Mouse (Mus musculus): Measurements from ENCODE around the gene B3galt1. TPM values are rescaled to one million over a fixed set of nuclear protein-coding genes. Genes with fewer than 3 reads are reported as not detected.

Gene B3galt1
- polyA plus RNA-seq, 1 experiment from 2014 or later: 51.2 TPM

- WGBS: 47% methylated on average over 6 of the region's 6 CpGs
- no peaks in the 10 kb centered on the region for H3K4me1 ChIP-seq (ENCODE audit: control insufficient read depth, insufficient read depth, low read length)
- H3K27ac ChIP-seq (ENCODE audit: low read length): no peak overlapping the region
- ATAC-seq: no peak
- H3K9ac ChIP-seq (ENCODE audit: low read depth, low read length): no peak overlapping the region
- no peak overlapping the region for H3K4me2 ChIP-seq (ENCODE audit: low read length)
- H3K36me3 ChIP-seq (ENCODE audit: control insufficient read depth, insufficient read depth, low read length): no peaks in the 10 kb centered on the region
- no peaks in the 10 kb centered on the region for H3K9me3 ChIP-seq (replicated peaks; ENCODE audit: control insufficient read depth, low read length, poor library complexity, severe bottlenecking)
- no peaks in the 10 kb centered on the region for H3K27me3 ChIP-seq (ENCODE audit: control insufficient read depth, insufficient read depth, low read depth, low read length)
- no peak overlapping the region for H3K4me3 ChIP-seq (ENCODE audit: low read depth, low read length)
These were observed 412.1 kb downstream of the B3galt1 start for GRCm38 (mm10) chr2:67977620-67978262.

GRCm38 (mm10) chr2:67983563-67983962 is 417.9 kb downstream of the B3galt1 start:
- H3K9me3 ChIP-seq (replicated peaks; ENCODE audit: control insufficient read depth, low read length, poor library complexity, severe bottlenecking): no peaks in the 10 kb centered on the region
- H3K27ac ChIP-seq (ENCODE audit: low read length): no peak overlapping the region
- no peak overlapping the region for H3K4me2 ChIP-seq (ENCODE audit: low read length)
- H3K4me1 ChIP-seq (ENCODE audit: control insufficient read depth, insufficient read depth, low read length): no peaks in the 10 kb centered on the region
- H3K4me3 ChIP-seq (ENCODE audit: low read depth, low read length): no peak overlapping the region
- ATAC-seq: no peak
- H3K36me3 ChIP-seq (ENCODE audit: control insufficient read depth, insufficient read depth, low read length): no peaks in the 10 kb centered on the region
- 94% methylated on average over 3 of the region's 3 CpGs for WGBS
- no peaks in the 10 kb centered on the region for H3K27me3 ChIP-seq (ENCODE audit: control insufficient read depth, insufficient read depth, low read depth, low read length)
- no peak overlapping the region for H3K9ac ChIP-seq (ENCODE audit: low read depth, low read length)

- Histone ChIP-seq H3K4me1 (ENCODE audit: control insufficient read depth, insufficient read depth, low read length) (no peaks in the 10 kb centered on the region), H3K27me3 (ENCODE audit: control insufficient read depth, insufficient read depth, low read depth, low read length) (no peaks in the 10 kb centered on the region), H3K9ac (ENCODE audit: low read depth, low read length) (no peak overlapping the region), H3K9me3 (replicated peaks; ENCODE audit: control insufficient read depth, low read length, poor library complexity, severe bottlenecking) (no peaks in the 10 kb centered on the region), H3K4me2 (ENCODE audit: low read length) (no peak overlapping the region), H3K4me3 (ENCODE audit: low read depth, low read length) (no peak overlapping the region), H3K36me3 (ENCODE audit: control insufficient read depth, insufficient read depth, low read length) (no peaks in the 10 kb centered on the region), H3K27ac (ENCODE audit: low read length) (no peak overlapping the region)
- WGBS: 87% methylated on average over 3 of the region's 3 CpGs
- ATAC-seq: no peak
These were observed 419.5 kb downstream of the B3galt1 start for GRCm38 (mm10) chr2:67985133-67985532.

- Histone ChIP-seq H3K36me3 (ENCODE audit: control insufficient read depth, insufficient read depth, low read length) (no peaks in the 10 kb centered on the region), H3K27me3 (ENCODE audit: control insufficient read depth, insufficient read depth, low read depth, low read length) (no peaks in the 10 kb centered on the region), H3K4me2 (ENCODE audit: low read length) (no peak overlapping the region), H3K9me3 (replicated peaks; ENCODE audit: control insufficient read depth, low read length, poor library complexity, severe bottlenecking) (no peaks in the 10 kb centered on the region), H3K4me1 (ENCODE audit: control insufficient read depth, insufficient read depth, low read length) (no peaks in the 10 kb centered on the region; the same call in 1 of the 2 replicates), H3K9ac (ENCODE audit: low read depth, low read length) (no peak overlapping the region), H3K27ac (ENCODE audit: low read length) (no peak overlapping the region), H3K4me3 (ENCODE audit: low read depth, low read length) (no peak overlapping the region)
- 100% methylated on average over 1 of the region's 1 CpGs for WGBS
- no peak for ATAC-seq
These were observed 427.8 kb downstream of the B3galt1 start for GRCm38 (mm10) chr2:67993421-67993820.

- Histone ChIP-seq H3K27ac (ENCODE audit: low read length) (no peak overlapping the region), H3K9ac (ENCODE audit: low read depth, low read length) (no peak overlapping the region), H3K4me2 (ENCODE audit: low read length) (no peak overlapping the region), H3K27me3 (ENCODE audit: control insufficient read depth, insufficient read depth, low read depth, low read length) (no peaks in the 10 kb centered on the region), H3K4me3 (ENCODE audit: low read depth, low read length) (no peak overlapping the region), H3K36me3 (ENCODE audit: control insufficient read depth, insufficient read depth, low read length) (no peaks in the 10 kb centered on the region), H3K4me1 (ENCODE audit: control insufficient read depth, insufficient read depth, low read length) (no peaks in the 10 kb centered on the region), H3K9me3 (replicated peaks; ENCODE audit: control insufficient read depth, low read length, poor library complexity, severe bottlenecking) (no peaks in the 10 kb centered on the region)
- 84% methylated on average over 1 of the region's 1 CpGs for WGBS
- ATAC-seq: no peak
These were observed 437.4 kb downstream of the B3galt1 start for GRCm38 (mm10) chr2:68003091-68003490.

- Histone ChIP-seq H3K9ac (ENCODE audit: low read depth, low read length) (no peak overlapping the region), H3K27ac (ENCODE audit: low read length) (no peak overlapping the region), H3K36me3 (ENCODE audit: control insufficient read depth, insufficient read depth, low read length) (no peaks in the 10 kb centered on the region), H3K9me3 (replicated peaks; ENCODE audit: control insufficient read depth, low read length, poor library complexity, severe bottlenecking) (no peaks in the 10 kb centered on the region), H3K4me2 (ENCODE audit: low read length) (no peak overlapping the region), H3K4me3 (ENCODE audit: low read depth, low read length) (no peak overlapping the region), H3K27me3 (ENCODE audit: control insufficient read depth, insufficient read depth, low read depth, low read length) (no peaks in the 10 kb centered on the region), H3K4me1 (ENCODE audit: control insufficient read depth, insufficient read depth, low read length) (no peaks in the 10 kb centered on the region)
- no peak for ATAC-seq
- WGBS: 97% methylated on average over 9 of the region's 9 CpGs
These were observed 439.5 kb downstream of the B3galt1 start for GRCm38 (mm10) chr2:68005210-68005609.

- Histone ChIP-seq H3K36me3 (ENCODE audit: control insufficient read depth, insufficient read depth, low read length) (no peaks in the 10 kb centered on the region), H3K27ac (ENCODE audit: low read length) (no peak overlapping the region), H3K4me2 (ENCODE audit: low read length) (no peak overlapping the region), H3K9ac (ENCODE audit: low read depth, low read length) (no peak overlapping the region), H3K4me1 (ENCODE audit: control insufficient read depth, insufficient read depth, low read length) (no peaks in the 10 kb centered on the region), H3K9me3 (replicated peaks; ENCODE audit: control insufficient read depth, low read length, poor library complexity, severe bottlenecking) (no peaks in the 10 kb centered on the region), H3K27me3 (ENCODE audit: control insufficient read depth, insufficient read depth, low read depth, low read length) (no peaks in the 10 kb centered on the region), H3K4me3 (ENCODE audit: low read depth, low read length) (no peak overlapping the region)
- WGBS: 70% methylated on average over 7 of the region's 7 CpGs
- no peak for ATAC-seq
These were observed 440.0 kb downstream of the B3galt1 start for GRCm38 (mm10) chr2:68005711-68006110.

GRCm38 (mm10) chr2:68011336-68011735 is 445.7 kb downstream of the B3galt1 start:
- 86% methylated on average over 4 of the region's 4 CpGs for WGBS
- H3K9me3 ChIP-seq (replicated peaks; ENCODE audit: control insufficient read depth, low read length, poor library complexity, severe bottlenecking): no peaks in the 10 kb centered on the region
- no peak for ATAC-seq

GRCm38 (mm10) chr2:68020251-68020680 is 454.6 kb downstream of the B3galt1 start:
- no peak for ATAC-seq

More at GRCm38 (mm10) chr2:68011336-68011735, 445.7 kb downstream of the B3galt1 start:
- H3K4me2 ChIP-seq (ENCODE audit: low read length): no peak overlapping the region
- no peaks in the 10 kb centered on the region for H3K36me3 ChIP-seq (ENCODE audit: control insufficient read depth, insufficient read depth, low read length)
- H3K9ac ChIP-seq (ENCODE audit: low read depth, low read length): no peak overlapping the region
- no peaks in the 10 kb centered on the region for H3K4me1 ChIP-seq (ENCODE audit: control insufficient read depth, insufficient read depth, low read length)
- H3K27me3 ChIP-seq (ENCODE audit: control insufficient read depth, insufficient read depth, low read depth, low read length): no peaks in the 10 kb centered on the region
- H3K4me3 ChIP-seq (ENCODE audit: low read depth, low read length): no peak overlapping the region
- H3K27ac ChIP-seq (ENCODE audit: low read length): no peak overlapping the region

More at GRCm38 (mm10) chr2:68020251-68020680, 454.6 kb downstream of the B3galt1 start:
- H3K9me3 ChIP-seq (replicated peaks; ENCODE audit: control insufficient read depth, low read length, poor library complexity, severe bottlenecking): no peaks in the 10 kb centered on the region
- no peak overlapping the region for H3K4me3 ChIP-seq (ENCODE audit: low read depth, low read length)
- no peak overlapping the region for H3K9ac ChIP-seq (ENCODE audit: low read depth, low read length)
- H3K27me3 ChIP-seq (ENCODE audit: control insufficient read depth, insufficient read depth, low read depth, low read length): no peaks in the 10 kb centered on the region
- no peak overlapping the region for H3K4me2 ChIP-seq (ENCODE audit: low read length)
- H3K27ac ChIP-seq (ENCODE audit: low read length): no peak overlapping the region
- 70% methylated on average over 5 of the region's 5 CpGs for WGBS
- H3K4me1 ChIP-seq (ENCODE audit: control insufficient read depth, insufficient read depth, low read length): no peaks in the 10 kb centered on the region
- H3K36me3 ChIP-seq (ENCODE audit: control insufficient read depth, insufficient read depth, low read length): no peaks in the 10 kb centered on the region
